Mouse (Mus musculus) B cell, adult 2 months (primary cell): Measurements from ENCODE around the gene Shisal1.

Experiments
- DNase-seq, 2 experiments: peaks; one replicate each; pipeline ENCODE4 v3.0.0; 2022

Shisal1 gene

DNA sequence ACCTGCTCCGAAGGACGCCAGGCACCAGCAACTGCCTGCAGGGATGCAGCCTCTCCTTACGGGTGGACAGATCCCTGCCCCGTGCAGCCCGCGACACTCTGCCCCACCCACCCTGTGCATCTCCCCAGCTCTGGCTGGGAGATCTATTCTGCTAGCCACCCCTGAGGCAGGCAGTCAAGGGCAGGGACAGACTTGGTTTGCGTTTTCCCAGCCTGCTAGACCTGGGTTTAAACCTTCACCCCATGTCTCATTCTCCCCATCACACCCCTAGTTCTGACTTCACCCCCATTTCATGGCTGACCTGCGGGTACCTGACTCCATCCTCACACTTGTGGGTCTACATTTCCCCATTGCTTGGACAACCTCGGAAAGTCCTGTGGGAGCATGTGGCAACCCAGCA lies at the start of gene Shisal1:
Gene Shisal1 (minus strand): TSS at position 101 of the 400 bp plus-strand sequence.
- DNase-seq = no peak

GRCm38 (mm10) chr15:84490486-84490885 lies 43.6 kb upstream of the Shisal1 start:
- DNase-seq = no peak

- DNase-seq = no peak
Measured at GRCm38 (mm10) chr15:84484255-84484654, 37.4 kb upstream of the Shisal1 start.

DNA sequence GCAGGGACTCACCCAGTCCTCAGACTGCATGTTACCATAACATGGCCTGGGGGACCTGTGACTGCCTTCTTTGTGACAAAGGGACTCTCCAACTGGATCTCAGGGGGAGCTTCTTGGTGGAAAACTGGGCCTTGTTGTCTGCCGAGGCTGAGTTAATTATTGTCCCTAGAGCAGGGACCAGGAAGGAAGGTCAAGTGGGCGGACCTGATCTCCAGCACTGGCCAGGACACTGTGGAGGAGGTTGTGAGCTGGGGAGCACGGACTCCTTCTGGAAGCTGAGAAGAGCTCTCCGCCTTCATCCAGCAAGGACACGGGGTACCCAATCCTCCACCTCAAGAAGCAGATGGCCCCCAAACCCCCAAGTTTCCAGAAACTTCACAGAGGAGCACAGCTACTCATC lies 36.7 kb upstream of the Shisal1 start:
- DNase-seq = no peak

GRCm38 (mm10) chr15:84481259-84481877 lies 34.5 kb upstream of the Shisal1 start:
- no peak for DNase-seq

- DNase-seq = no peak
Measured at GRCm38 (mm10) chr15:84469391-84469790, 22.5 kb upstream of the Shisal1 start.

DNA sequence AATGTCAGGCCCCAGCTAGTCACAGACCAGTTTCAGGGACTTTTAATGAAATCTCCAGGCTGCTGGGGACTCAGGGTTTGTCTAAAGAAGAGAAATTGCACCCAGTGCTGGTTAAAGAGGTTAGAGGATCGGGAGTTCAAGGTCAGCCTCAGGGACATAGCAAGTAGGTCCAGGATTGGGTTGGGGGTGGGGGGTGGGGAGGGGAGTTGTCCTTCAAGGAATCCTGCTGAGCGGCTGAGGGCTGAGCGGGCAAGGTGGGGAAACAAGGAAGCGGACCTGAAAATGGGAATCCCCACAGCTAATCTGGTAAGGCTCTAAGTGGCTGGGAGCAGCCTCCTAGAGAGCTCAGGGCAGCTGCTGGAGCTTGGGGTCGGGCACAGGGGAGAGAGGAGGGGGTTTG lies 20.9 kb upstream of the Shisal1 start:
- no peak for DNase-seq

DNA sequence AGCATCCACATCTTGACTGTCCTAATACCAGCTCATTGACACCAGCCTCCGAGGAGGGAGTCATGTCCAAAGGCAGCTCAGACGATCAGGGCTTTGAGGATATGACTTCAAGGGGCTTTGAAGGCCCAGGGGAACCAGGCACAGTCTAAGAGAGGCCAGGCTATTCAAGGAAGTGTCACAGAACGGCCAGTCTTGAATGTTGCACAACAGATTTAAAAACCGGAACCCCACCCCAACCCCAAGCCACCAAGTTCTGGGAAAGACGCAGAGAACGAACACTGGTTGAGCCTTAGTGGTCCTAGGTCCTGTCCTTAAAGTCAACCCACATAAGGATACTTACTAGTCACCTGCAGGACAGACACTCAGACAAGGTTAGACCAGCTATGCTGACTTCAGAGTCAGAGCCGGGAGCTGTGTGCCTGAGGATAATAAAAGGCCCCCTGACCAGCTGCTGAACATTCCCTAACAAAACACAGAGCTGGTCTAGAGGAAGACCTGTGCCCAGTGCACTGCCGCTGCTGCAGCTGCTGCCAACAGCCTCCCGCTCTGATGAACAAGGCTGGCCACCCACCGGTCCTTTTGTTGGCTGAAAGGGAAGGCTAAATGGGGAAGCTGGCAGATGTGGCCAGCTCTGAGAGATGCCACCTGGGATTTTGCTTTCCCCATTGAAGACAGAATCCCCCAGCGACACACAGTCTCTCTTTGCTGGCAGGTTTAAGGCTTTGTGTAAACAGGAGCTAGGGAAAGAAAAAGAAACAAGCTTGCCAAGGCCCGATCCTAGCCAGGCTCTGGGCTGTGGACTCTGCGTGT lies 19.8 kb upstream of the Shisal1 start:
- peak in 1 of 2 experiments; percentile 8 for DNase-seq

DNA sequence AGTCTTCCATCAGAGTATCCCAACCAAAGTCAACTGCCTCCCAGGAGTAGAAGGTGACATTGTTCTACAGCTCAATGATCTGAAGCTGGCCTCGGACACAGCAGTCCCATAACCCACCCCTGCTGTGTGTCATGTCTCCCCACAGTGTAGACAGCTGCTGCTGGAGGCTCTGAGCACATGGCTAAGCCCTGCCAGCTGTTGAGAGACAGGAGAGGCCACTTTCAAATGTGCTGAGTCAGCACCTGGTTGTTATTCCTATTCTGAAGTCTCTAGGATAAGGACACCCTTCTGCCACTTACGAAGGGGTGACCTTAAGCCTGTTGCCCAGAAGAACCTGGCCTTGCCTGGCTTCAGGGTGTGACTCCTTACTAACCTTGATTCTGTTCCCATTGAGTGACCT lies 14.5 kb upstream of the Shisal1 start:
- no peak for DNase-seq

DNA sequence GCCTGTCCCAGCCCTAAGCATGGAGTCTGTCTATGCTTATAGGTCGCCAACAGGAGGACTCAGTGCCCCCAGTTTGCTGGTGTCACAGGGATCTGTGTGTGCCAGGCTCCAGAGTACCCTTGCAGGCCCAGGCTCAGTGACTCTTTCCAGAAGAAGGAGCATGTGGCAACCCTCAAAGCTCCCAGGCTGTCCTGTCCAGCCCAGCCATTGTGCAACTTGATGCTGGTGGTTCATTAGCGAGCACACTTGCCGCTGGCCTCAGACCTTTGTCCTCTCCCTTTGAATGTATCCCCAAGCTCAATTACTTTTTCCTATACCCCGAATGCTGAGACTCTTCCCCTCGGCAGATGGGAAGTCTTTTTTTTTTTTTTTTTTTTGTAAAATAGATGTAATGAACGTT lies 12.1 kb upstream of the Shisal1 start:
- DNase-seq = no peak

DNA sequence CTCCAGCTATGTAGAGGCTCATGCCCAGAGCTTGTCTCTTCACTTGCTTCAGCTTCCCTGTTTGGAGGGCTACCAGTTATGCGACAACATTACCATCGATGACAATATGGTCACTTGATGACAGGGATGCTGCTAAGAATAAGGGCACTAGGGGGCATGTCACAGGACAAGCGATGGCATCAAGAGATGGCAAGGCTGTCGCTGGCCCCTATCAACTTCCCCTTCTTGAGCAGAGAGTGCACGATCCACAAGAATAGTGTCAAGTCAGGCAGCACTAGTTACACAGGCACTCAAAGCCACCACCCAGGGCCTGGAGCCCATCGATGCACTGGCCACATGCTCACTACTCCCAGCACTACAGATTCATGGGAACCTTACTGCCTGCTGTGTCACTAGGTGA lies 8.4 kb upstream of the Shisal1 start:
- no peak for DNase-seq

- DNase-seq = no peak
Measured at GRCm38 (mm10) chr15:84453091-84453490, 6.2 kb upstream of the Shisal1 start.

GRCm38 (mm10) chr15:84450441-84451183 lies 3.7 kb upstream of the Shisal1 start:
- peak; percentile 28 to 36 for DNase-seq

DNA sequence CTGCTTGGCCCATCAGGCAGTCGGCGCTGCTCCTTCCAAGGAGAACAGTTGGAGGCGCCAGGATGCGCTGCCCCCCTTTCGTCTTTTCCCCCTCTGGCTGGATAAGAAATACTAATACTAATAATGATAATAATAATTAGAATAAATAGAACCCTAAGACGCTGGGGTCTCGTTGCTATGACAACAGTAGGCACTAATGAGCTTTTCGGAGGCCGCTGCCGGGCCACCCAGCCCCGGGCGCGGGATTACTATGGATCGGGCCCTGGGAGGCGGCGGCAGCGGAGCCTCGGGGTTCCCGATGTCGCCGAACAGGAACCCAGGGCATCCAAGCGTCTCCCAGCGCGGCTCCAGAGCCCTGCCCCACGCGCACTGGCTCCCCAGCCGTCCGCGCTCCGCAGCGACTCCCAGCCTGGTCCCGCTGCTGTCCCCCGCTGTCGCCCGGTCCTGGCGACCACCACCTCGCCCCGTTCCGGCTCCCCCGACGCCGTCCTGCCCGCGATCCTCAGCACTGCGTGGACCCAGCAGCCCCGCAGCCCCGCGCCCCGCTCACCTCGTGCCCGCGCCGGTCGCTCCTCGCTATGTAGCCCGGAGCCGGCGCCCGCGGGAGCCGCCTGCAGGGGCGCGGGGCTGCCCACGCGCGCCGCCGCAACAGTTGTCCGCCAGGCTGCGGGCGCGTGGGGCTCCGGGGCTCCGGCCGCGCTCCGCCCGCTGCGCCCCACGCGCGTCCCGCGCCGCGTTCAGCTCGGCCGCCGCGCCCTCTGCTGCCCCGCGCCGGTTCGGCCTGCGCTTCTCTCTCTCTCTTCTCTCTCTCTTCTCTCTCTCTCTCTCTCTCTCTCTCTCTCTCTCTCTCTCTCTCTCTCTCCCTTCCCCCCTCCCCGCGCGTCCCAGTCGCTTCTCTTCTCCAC lies 833 bp downstream of the Shisal1 start:
- no peak for DNase-seq

DNA sequence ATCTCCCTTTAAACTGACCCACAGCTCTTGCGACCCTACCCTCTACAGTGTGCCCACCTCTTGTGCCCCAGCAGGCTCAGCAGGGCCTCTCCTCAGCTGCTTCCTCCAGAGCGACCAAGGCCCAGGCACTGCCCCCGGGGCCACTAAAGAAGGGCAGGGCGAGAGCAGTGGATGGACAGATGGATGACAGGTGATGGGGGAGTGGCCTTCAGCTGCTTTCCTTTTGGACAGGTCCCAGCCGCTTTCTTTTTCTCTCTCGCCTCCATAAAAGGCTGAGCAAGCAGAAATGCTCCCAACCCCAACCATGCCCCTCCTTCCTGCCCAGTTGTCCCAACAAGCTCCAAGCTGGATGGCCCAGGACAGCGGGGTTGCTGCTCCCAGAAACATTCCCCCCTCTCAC lies 2.7 kb downstream of the Shisal1 start:
- DNase-seq = no peak

- DNase-seq = no peak
Measured at GRCm38 (mm10) chr15:84443631-84444030, 3.3 kb downstream of the Shisal1 start.

DNA sequence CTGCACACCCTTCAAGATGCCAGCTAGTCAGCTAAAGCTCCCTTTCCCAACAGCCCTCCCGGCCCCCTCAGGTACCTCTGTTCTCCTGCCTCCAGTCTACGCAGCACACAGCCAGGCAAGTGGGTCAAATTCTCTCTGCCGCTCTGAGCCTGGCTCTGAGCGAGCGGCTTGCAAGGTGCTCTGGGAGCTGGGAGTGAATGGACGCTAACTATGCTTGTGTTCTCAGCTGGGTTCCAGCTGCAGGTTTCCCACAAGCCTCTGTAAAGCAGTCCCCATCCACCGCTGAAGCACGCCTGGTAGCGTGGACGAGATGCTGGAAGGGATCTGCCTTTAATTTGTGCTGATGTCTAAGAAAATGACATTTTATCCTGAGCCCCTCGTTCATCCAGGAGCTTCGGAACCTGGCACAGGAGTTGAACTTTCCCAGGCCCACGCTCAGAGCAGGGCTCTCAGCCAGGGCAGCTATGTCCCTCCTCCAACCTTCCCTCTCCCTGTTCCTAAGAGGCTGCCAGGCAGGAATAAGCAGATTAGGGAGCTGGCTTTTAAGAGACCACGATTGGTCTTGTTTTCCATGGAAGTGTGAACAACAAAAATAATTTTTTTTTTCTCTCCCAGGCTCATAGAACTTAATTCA lies 5.1 kb downstream of the Shisal1 start:
- DNase-seq = no peak

- no peak for DNase-seq
Measured at GRCm38 (mm10) chr15:84440820-84441219, 6.1 kb downstream of the Shisal1 start.

DNA sequence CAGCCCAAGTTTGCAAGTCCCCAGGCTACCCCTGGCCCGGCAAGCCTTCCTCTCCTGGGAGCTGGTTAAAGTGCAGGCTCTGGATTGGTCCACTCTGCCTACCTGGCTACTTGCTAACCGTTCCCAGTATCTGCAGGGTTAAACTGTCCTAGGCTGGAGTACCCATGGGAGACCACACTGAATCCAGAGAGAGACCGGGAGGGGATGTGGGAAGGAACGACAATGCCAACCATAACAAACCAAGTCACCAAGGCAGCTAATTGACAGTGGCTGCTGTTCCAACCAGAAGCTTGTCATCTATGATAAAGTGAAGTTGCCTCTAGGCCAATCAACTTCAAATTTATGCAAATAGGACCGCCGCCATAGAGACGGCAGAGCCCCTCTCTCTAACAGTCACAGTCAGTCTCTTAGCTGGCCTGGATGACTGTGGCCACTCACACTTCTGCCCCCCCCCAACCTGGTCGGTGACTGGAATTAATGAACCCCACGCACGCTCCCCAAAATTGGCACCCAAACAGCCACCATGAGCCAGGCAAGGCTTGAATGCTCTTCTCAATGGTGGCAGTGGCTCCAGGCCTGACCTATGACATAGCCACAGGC lies 13.2 kb downstream of the Shisal1 start:
- no peak for DNase-seq

- DNase-seq = no peak
Measured at GRCm38 (mm10) chr15:84430482-84430881, 16.4 kb downstream of the Shisal1 start.

DNA sequence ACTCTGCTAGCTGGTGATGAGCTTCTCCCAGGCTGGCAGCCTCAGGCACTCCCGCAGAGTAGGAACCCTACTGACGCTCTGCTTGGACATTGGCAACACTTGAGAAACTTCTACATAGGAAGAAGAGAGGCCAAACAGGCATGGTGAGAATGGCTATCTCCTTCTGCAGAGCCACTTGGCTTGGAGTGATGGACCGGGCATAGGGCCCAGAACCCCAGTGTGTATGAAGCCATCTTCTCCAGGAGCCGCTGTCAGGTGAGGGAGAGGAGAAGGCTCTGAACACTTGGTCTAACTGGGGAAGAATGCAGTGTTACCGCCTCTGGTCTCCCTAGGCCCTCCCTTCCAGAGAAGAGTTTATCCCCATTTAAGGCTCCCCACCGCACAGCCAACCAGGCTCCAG lies 19.3 kb downstream of the Shisal1 start:
- no peak for DNase-seq

DNA sequence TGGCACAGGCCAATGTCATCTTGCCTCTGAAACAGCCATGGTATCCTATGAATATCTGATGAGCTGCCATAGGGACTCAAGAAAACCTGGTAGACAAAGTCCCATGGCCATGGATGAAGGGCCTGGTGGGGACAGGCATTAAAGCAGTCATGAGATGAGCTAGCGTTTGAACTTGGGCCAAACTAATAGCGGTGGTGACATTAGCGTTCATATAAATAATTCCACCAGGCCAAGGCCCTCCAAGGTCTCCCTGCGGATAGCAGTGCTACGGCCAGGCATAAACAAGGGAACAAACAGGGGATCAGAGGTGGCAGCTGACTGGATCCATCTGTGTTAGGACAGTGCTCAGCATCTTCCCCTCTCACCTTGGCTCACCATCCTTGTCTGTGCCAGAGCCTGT lies 21.2 kb downstream of the Shisal1 start:
- no peak for DNase-seq
